Comparison of ENCODE assay signal across 26 mouse cellular contexts in the genomic region with DNA sequence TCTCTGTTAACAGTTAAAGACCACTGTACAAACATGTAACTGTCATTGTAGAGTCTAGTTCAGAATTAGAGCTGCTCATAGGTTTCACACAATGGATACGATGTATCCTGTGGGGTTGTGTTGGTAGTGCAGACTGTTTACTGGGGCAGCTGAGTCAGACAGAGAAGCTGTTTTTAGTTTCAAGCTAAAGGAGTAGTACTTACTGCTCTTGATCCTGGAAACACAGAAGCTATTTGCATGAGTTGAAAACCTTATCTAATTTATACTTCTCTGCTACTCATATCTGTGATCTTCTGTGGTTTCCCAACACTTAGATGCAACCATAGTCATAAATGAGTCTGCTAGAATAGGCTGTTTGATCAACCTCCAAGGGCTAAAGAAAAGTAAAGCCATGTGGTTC.
DNase-seq lines count a peak whose midpoint lies in the region; ATAC-seq and TF ChIP-seq lines count a peak whose summit lies in the region.
"Had no signal": no experiment of that assay in that cellular context is flagged by ENCODE, and none has a peak within 500 bp of the region (broad histone marks: within the 10 kb centered on the region; RNA-seq: fewer than 3 reads in every experiment).

No protein-coding gene starts in this region.

- H3K9ac ChIP-seq in liver, embryonic 11.5 days (ENCODE audit: low read depth, low read length) = no peak overlapping the region
- H3K9ac ChIP-seq in liver, embryonic 12.5 days = no peak overlapping the region
- H3K9ac ChIP-seq in liver, postnatal 0 days (replicated peaks) = no peak overlapping the region
- H3K9ac ChIP-seq: embryonic facial prominence, embryonic 15.5 days; forebrain, embryonic 15.5 days; limb, embryonic 12.5 days; neural tube, embryonic 12.5 days had no signal

- no peak overlapping the region for H3K4me2 ChIP-seq in liver, embryonic 11.5 days
- peak overlapping the region; percentile 37; the same call in 1 of the 2 replicates for H3K4me2 ChIP-seq in liver, embryonic 12.5 days
- no peak overlapping the region for H3K4me2 ChIP-seq in liver, postnatal 0 days (ENCODE audit: low read depth, low read length)
- H3K4me2 ChIP-seq: embryonic facial prominence, embryonic 15.5 days; forebrain, embryonic 15.5 days; limb, embryonic 12.5 days; neural tube, embryonic 12.5 days had no signal

- H3K27ac ChIP-seq in liver, embryonic 11.5 days (ENCODE audit: low read depth, low read length) = peak overlapping the region; percentile 44; the same call in 1 of the 2 replicates
- H3K27ac ChIP-seq in liver, embryonic 12.5 days = peak overlapping the region; percentile 84
- H3K27ac ChIP-seq in liver, postnatal 0 days (ENCODE audit: low read depth) = peak overlapping the region; percentile 58; the same call in 1 of the 2 replicates
- H3K27ac ChIP-seq: embryonic facial prominence, embryonic 10.5 days; embryonic facial prominence, embryonic 15.5 days; forebrain, embryonic 10.5 days; forebrain, embryonic 15.5 days; limb, embryonic 12.5 days; macrophage; midbrain, embryonic 10.5 days; neural tube, embryonic 12.5 days had no signal

- H3K27me3 ChIP-seq in liver, embryonic 11.5 days (replicated peaks; ENCODE audit: control insufficient read depth, insufficient read depth, low read length) = no peaks in the 10 kb centered on the region
- no peaks in the 10 kb centered on the region for H3K27me3 ChIP-seq in liver, embryonic 12.5 days (replicated peaks)
- H3K27me3 ChIP-seq in liver, postnatal 0 days (ENCODE audit: insufficient read depth, low read length) = no peaks in the 10 kb centered on the region
- H3K27me3 ChIP-seq: embryonic facial prominence, embryonic 15.5 days; forebrain, embryonic 15.5 days; limb, embryonic 12.5 days; neural tube, embryonic 12.5 days had no signal

- no peak for DNase-seq in liver, embryonic 11.5 days (ENCODE audit: low spot score)
- DNase-seq in liver = no peak
- no peak for DNase-seq in liver, postnatal 0 days
- no peak for DNase-seq in right cerebral cortex, postnatal 10 days (ENCODE audit: low spot score in 2 of 2)
- no peak for DNase-seq in adrenal gland, postnatal 36 days
- no peak for DNase-seq in kidney, postnatal 10 days
- DNase-seq: adrenal gland, adult 2 months; cerebellum, adult 8-10 months; cerebellum, postnatal 25 days; kidney, adult 18-20 months; kidney, postnatal 4 days; lung, adult 18-20 months; thymus, postnatal 4 days had no signal

- 77% methylated on average over 1 of the region's 1 CpGs for WGBS in liver, embryonic 11.5 days
- 51% methylated on average over 1 of the region's 1 CpGs for WGBS in liver, embryonic 12.5 days (ENCODE audit: insufficient replicate concordance)
- WGBS in liver, postnatal 0 days (ENCODE audit: insufficient replicate concordance) = 71% methylated on average over 1 of the region's 1 CpGs

- 0 out of 2 replicates have a peak, but pooled peaks cover 2% of the 10 kb centered on the region for H3K4me1 ChIP-seq in liver, embryonic 11.5 days (replicated peaks; ENCODE audit: control insufficient read depth, insufficient read depth, low read length)
- H3K4me1 ChIP-seq in liver, embryonic 12.5 days = peaks cover 21% of the 10 kb centered on the region; the same call in 1 of the 2 replicates
- no peaks in the 10 kb centered on the region for H3K4me1 ChIP-seq in liver, postnatal 0 days (ENCODE audit: insufficient read depth)
- H3K4me1 ChIP-seq: embryonic facial prominence, embryonic 10.5 days; embryonic facial prominence, embryonic 15.5 days; forebrain, embryonic 10.5 days; forebrain, embryonic 15.5 days; limb, embryonic 12.5 days; midbrain, embryonic 10.5 days; neural tube, embryonic 12.5 days had no signal

- TF ChIP-seq CTCF in liver, postnatal 0 days (IDR thresholded peaks at IDR 0.05; ENCODE audit: low read depth) = no peak

- peak; percentile 71 for ATAC-seq in liver, embryonic 11.5 days (replicated peaks; ENCODE audit: low FRiP score)
- ATAC-seq in liver, embryonic 12.5 days = peak; percentile 73
- ATAC-seq in liver, postnatal 0 days = peak; percentile 52
- ATAC-seq: activated CD4-positive, CD25-positive, alpha-beta regulatory T cell, adult 4 months; forebrain, embryonic 15.5 days; hindbrain, embryonic 16.5 days; lung, postnatal 0 days; midbrain, embryonic 16.5 days had no signal

- no peaks in the 10 kb centered on the region for H3K36me3 ChIP-seq in liver, embryonic 11.5 days (ENCODE audit: control insufficient read depth, insufficient read depth, low read length)
- no peaks in the 10 kb centered on the region for H3K36me3 ChIP-seq in liver, embryonic 12.5 days
- no peaks in the 10 kb centered on the region for H3K36me3 ChIP-seq in liver, postnatal 0 days (replicated peaks; ENCODE audit: insufficient read depth, low read length)
- H3K36me3 ChIP-seq: embryonic facial prominence, embryonic 10.5 days; embryonic facial prominence, embryonic 15.5 days; forebrain, embryonic 10.5 days; forebrain, embryonic 15.5 days; limb, embryonic 12.5 days; midbrain, embryonic 10.5 days; neural tube, embryonic 12.5 days had no signal

- H3K4me3 ChIP-seq in liver, embryonic 11.5 days (ENCODE audit: low read depth, low read length) = no peak overlapping the region
- no peak overlapping the region for H3K4me3 ChIP-seq in liver, embryonic 12.5 days
- no peak overlapping the region for H3K4me3 ChIP-seq in liver, postnatal 0 days (ENCODE audit: low read depth, low read length)
- H3K4me3 ChIP-seq: embryonic facial prominence, embryonic 10.5 days; embryonic facial prominence, embryonic 15.5 days; forebrain, embryonic 10.5 days; forebrain, embryonic 15.5 days; limb, embryonic 12.5 days; midbrain, embryonic 10.5 days; neural tube, embryonic 12.5 days had no signal

- no peaks in the 10 kb centered on the region for H3K9me3 ChIP-seq in liver, embryonic 11.5 days (ENCODE audit: control insufficient read depth, low read length)
- H3K9me3 ChIP-seq in liver, embryonic 12.5 days (replicated peaks) = no peaks in the 10 kb centered on the region
- no peaks in the 10 kb centered on the region for H3K9me3 ChIP-seq in liver, postnatal 0 days (ENCODE audit: low read length)
- H3K9me3 ChIP-seq: embryonic facial prominence, embryonic 10.5 days; embryonic facial prominence, embryonic 15.5 days; forebrain, embryonic 10.5 days; forebrain, embryonic 15.5 days; limb, embryonic 12.5 days; midbrain, embryonic 10.5 days; neural tube, embryonic 12.5 days had no signal

- no peak for TF ChIP-seq EP300 in liver, postnatal 0 days (IDR thresholded peaks at IDR 0.05; ENCODE audit: low read depth)
